Mouse (Mus musculus) heart, embryonic 11.5 days (tissue): ENCODE measurements around the gene C1ql2. TPM values are rescaled to one million over a fixed set of nuclear protein-coding genes. Genes with fewer than 3 reads are reported as not detected.
A peak's percentile ranks its signal among the peaks of the same experiment; 100 is the strongest.

Source experiments
- ATAC-seq: fragments of 200-750 bp; cut with Nextera tagmentation; replicated peaks from 2 replicates; pipeline ENCODE4 v1.8.0; 2017; ENCODE audit warnings: moderate library complexity; ENCODE audit not compliant: insufficient number of reproducible peaks, low FRiP score, low TSS enrichment
- H3K27ac ChIP-seq: fragments of 300-500 bp; sonication (generic); 2 replicates; pipeline ENCODE4 v1.5.1; 2014; ENCODE audit warnings: mild to moderate bottlenecking, low read depth, low read length
- H3K27me3 ChIP-seq: fragments of 300-500 bp; sonication (generic); 2 replicates; pipeline ENCODE4 v1.6.1; 2014; ENCODE audit warnings: mild to moderate bottlenecking, low read length, mixed read lengths; ENCODE audit not compliant: control insufficient read depth, insufficient read depth
- H3K36me3 ChIP-seq: fragments of 300-500 bp; sonication (generic); 2 replicates; pipeline ENCODE4 v1.6.1; 2014; ENCODE audit warnings: mild to moderate bottlenecking, low read length, moderate library complexity, mixed read lengths; ENCODE audit not compliant: control insufficient read depth, insufficient read depth
- H3K4me1 ChIP-seq: fragments of 300-500 bp; sonication (generic); 2 replicates; pipeline ENCODE4 v1.6.1; 2014; ENCODE audit warnings: low read length; ENCODE audit not compliant: control insufficient read depth, insufficient read depth
- H3K4me2 ChIP-seq: fragments of 300-500 bp; sonication (generic); 2 replicates; pipeline ENCODE4 v1.6.1; 2014; ENCODE audit warnings: mild to moderate bottlenecking, moderate library complexity
- H3K4me3 ChIP-seq: fragments of 300-500 bp; sonication (generic); 2 replicates; pipeline ENCODE4 v1.5.1; 2014; ENCODE audit warnings: low read depth, low read length
- H3K9ac ChIP-seq: fragments of 300-500 bp; sonication (generic); 2 replicates; pipeline ENCODE4 v1.6.1; 2014; ENCODE audit warnings: mild to moderate bottlenecking, low read depth, low read length, moderate library complexity
- H3K9me3 ChIP-seq: fragments of 300-500 bp; sonication (generic); replicated peaks from 2 replicates; pipeline ENCODE4 v1.6.1; 2016; ENCODE audit warnings: low read length; ENCODE audit not compliant: control insufficient read depth
- WGBS: fragments of 180-500 bp; shearing (Covaris S2); extraction: QIAGEN DNeasy Blood & Tissue Kit; methylation state at CpG from one replicate; pipeline ENCODE4 v1.1.7; 2014; ENCODE audit not compliant: insufficient replicate concordance; 5-methylcytosine and 5-hydroxymethylcytosine counted together
- polyA plus RNA-seq: library from polyadenylated mRNA; unstranded; fragments of >200 nt; fragmentation: Nextera tagmentation; extraction: Ambion mirVana; gene quantifications from 2 replicates; pipeline ENCODE4 v1.2.1, GENCODE M21; 2014

Gene C1ql2
- polyA plus RNA-seq, result not detected in 2 replicates

DNA sequence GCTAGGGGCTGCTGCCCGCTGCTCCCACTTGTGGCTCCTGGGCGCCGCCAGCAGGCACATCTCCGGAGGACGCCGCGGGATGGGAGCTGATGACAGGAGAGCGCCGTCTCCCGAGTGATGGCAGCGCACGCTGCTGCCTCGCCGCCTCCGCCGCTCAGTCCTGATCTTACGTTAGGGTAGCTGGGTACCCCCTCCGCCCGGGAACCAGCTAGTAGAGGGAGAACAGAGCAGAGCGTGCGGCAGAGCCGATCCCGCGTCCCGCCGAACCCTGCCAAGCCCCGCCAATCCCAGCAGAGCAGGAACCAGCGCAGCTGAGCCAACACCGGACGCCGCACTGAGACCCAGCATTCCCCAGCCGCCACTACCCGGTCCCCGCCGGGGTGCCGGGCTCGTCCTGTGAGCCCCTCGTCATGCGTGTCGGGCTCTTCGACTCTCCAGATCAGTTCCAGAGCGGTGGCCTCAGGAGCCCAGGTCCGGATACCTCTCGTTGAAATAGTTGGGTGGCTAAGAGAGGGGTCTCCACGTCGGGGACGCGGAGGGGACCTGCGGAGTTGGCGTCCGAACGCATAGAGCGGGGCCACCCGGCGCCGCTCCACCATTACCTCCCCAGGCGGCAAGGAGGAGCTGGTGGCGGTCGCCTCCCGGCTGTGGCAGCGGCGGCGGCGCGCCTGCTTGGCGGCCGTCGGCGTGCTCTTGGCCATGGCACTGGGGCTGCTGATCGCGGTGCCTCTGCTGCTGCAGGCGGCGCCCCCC is at the start of gene C1ql2:
TSS of gene C1ql2 (plus strand) at position 164 of the 753 bp plus-strand sequence.
- no peaks in the 10 kb centered on the region for H3K9me3 ChIP-seq
- H3K4me2 ChIP-seq, result peak within 1 kb of the TSS; percentile 76
- ATAC-seq, result peak; percentile 23; the same call in 1 of the 2 replicates
- H3K27me3 ChIP-seq, result peaks cover 74% of the 10 kb centered on the region
- H3K4me3 ChIP-seq, result peak within 1 kb of the TSS; percentile 43
- peaks cover 4% of the 10 kb centered on the region; the same call in 1 of the 2 replicates for H3K4me1 ChIP-seq
- 0 out of 2 replicates have a peak within 1 kb of the TSS, but pooled peaks have one; percentile 16 for H3K9ac ChIP-seq
- no peak within 1 kb of the TSS for H3K27ac ChIP-seq
- no peaks in the 10 kb centered on the region for H3K36me3 ChIP-seq
- WGBS, result under 1% methylated on average over 67 of the region's 73 CpGs

DNA sequence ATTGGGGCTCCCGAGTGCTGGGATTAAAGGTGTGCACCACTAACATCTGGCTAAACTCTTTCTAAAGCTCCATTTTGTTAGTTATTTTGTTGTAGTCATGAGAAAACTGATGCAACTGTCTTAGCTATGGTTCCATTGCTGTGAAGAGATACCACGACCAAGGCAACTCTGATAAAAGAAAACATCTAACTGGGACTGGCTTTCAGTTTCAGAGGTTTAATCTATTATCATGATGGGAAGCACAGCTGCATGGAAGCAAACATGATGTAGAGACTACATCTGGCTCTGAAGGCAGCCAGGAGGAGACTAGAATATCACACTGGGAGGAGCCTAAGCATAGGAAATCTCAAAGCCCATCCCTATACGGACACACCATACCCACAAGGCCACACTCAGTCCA is 48.7 kb upstream of the C1ql2 start:
- 74% methylated on average over 3 of the region's 3 CpGs for WGBS
- Histone ChIP-seq H3K27ac (no peak overlapping the region), H3K36me3 (no peaks in the 10 kb centered on the region), H3K9me3 (no peaks in the 10 kb centered on the region; the same call in 1 of the 2 replicates), H3K9ac (no peak overlapping the region), H3K27me3 (no peaks in the 10 kb centered on the region), H3K4me1 (no peaks in the 10 kb centered on the region), H3K4me3 (no peak overlapping the region), H3K4me2 (no peak overlapping the region)
- ATAC-seq, result no peak

DNA sequence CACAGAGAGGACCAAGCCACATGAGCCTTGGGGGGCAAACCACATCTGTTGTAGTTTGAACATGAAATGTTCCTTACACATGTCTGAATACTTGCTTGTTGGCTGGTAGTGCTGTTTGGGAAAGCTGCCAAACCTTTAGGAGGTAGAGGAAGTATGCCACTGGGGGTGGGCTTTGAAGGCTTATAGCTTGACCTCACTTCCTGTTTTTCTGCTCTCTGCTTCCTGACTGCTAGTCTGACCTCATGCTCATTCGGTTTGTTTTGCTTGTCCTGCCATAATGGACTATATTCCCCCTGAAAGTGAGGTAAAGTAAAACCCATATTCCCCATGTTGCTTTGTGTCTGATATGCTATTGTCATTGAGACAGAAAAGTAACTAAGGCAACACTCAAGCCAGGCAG is 46.6 kb upstream of the C1ql2 start:
- no peak overlapping the region for H3K4me2 ChIP-seq
- ATAC-seq, result no peak
- WGBS, result 41% methylated on average over 1 of the region's 1 CpGs

DNA sequence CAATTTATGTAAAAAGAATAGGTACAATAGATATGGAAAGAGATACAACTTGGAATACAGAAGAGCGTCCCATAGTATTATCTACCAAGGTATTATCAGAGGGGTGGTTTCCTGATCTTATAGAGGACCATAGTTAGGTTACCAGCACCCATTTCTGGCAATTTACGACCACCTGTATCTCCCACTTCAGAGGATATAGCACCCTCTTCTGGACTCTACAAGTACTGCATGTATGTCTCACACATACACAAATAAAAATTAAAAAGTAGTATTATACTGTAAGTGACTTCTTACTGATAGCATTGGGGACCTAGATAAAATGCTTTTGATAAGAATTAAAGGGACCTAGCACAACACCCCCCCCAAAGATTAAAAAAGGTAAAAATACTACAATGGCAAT is 43.4 kb upstream of the C1ql2 start:
- no peak overlapping the region for H3K27ac ChIP-seq
- no peak overlapping the region for H3K4me3 ChIP-seq
- ATAC-seq, result no peak
- no peak overlapping the region for H3K9ac ChIP-seq
- WGBS, result 85% methylated on average over 2 of the region's 2 CpGs
- H3K4me1 ChIP-seq, result no peaks in the 10 kb centered on the region
- no peaks in the 10 kb centered on the region for H3K27me3 ChIP-seq
- H3K9me3 ChIP-seq, result no peaks in the 10 kb centered on the region; the same call in 1 of the 2 replicates
- no peak overlapping the region for H3K4me2 ChIP-seq
- no peaks in the 10 kb centered on the region for H3K36me3 ChIP-seq

More for the DNA sequence above, 46.6 kb upstream of the C1ql2 start:
- Histone ChIP-seq H3K27ac (no peak overlapping the region), H3K36me3 (no peaks in the 10 kb centered on the region), H3K9ac (no peak overlapping the region), H3K27me3 (no peaks in the 10 kb centered on the region), H3K9me3 (no peaks in the 10 kb centered on the region; the same call in 1 of the 2 replicates), H3K4me3 (no peak overlapping the region), H3K4me1 (no peaks in the 10 kb centered on the region)

DNA sequence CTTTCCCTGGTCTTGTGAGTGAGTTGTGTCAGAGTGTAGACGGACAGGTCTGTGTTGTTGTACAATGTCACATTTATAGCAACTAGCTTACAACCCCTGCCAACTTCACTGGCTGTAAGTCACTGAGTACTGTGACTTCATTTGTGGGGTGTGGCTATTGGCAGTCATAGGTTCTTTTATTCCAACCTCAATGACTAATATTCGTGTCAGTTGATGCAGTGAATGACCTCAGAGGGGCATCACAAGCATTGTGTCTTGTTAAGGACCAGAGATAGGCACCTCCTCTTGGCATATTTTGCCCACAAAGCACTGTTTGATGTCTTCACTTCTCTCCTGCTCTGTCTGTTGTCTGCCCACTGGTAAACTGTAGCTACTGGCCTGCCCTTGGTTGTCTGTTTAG is 34.6 kb upstream of the C1ql2 start:
- H3K4me3 ChIP-seq, result no peak overlapping the region

DNA sequence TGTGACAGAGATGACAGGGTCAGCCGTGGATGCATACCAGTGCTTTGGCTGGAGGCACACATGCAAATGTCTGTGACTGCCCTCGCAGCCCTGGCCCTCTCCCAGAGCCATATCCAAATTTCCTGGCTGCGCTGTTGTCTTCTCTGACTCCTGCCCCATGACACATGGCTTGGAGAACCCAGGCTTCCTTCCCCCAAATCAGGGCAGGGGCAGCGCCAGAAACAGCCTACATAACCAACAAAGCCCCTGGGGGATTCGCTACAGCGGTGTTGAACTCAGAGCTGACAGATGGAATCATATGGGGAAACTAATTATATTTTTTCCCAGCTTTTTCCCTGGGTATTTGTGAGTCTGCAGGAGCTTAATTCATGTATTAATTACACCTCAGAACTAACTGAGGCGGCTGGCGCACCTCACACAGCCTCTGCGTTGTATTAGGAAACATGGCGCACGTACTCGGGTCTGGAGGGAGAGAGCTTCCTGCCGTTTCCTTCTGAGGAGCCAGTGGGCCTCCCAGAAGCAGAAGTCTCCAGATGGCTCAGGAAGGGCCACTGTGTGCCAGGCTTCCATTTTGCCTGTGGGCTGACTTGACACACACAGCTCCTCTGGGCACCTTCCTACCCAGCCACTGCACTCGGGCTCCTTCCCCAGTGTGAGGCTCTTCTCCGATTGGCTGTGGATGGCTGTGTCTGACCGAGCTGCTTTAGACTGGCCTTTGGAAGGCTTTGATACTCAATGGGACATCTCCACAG is 18.9 kb upstream of the C1ql2 start:
- no peaks in the 10 kb centered on the region for H3K36me3 ChIP-seq
- no peak overlapping the region for H3K4me2 ChIP-seq
- no peak overlapping the region for H3K27ac ChIP-seq
- no peak for ATAC-seq
- H3K27me3 ChIP-seq, result no peaks in the 10 kb centered on the region
- 84% methylated on average over 16 of the region's 16 CpGs for WGBS
- no peak overlapping the region for H3K4me3 ChIP-seq
- H3K4me1 ChIP-seq, result no peaks in the 10 kb centered on the region
- no peak overlapping the region for H3K9ac ChIP-seq
- no peaks in the 10 kb centered on the region for H3K9me3 ChIP-seq

More for the DNA sequence above, 34.6 kb upstream of the C1ql2 start:
- no peaks in the 10 kb centered on the region for H3K9me3 ChIP-seq
- 54% methylated on average over 2 of the region's 2 CpGs for WGBS
- H3K4me1 ChIP-seq, result no peaks in the 10 kb centered on the region
- no peaks in the 10 kb centered on the region for H3K36me3 ChIP-seq
- no peak overlapping the region for H3K9ac ChIP-seq
- H3K4me2 ChIP-seq, result no peak overlapping the region
- ATAC-seq, result no peak
- no peaks in the 10 kb centered on the region for H3K27me3 ChIP-seq
- no peak overlapping the region for H3K27ac ChIP-seq

DNA sequence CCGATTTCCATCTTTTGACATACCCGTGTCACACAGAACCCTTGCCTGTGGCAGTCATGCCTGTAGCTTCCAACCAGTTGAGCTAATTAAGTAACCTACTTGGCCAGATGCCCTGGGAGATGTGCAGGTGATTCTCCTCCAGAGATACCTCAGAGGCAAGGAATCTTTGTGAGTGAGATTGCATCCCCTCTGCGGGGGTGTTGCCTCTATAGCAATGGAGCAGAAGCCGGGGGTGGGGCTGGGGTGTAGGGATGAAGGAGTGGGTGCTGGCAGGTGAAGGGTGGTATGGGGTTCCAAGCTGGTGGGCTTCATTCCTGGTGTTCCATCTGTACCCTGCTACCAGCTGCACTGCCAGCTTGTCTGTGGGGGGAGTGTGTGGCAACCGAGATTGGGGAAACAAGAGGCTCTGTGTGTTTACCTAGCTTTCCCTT is 17.2 kb upstream of the C1ql2 start:
- no peak overlapping the region for H3K27ac ChIP-seq
- H3K4me2 ChIP-seq, result no peak overlapping the region
- no peaks in the 10 kb centered on the region for H3K4me1 ChIP-seq
- no peak overlapping the region for H3K9ac ChIP-seq
- H3K27me3 ChIP-seq, result no peaks in the 10 kb centered on the region
- no peaks in the 10 kb centered on the region for H3K36me3 ChIP-seq
- no peaks in the 10 kb centered on the region for H3K9me3 ChIP-seq
- no peak overlapping the region for H3K4me3 ChIP-seq
- 83% methylated on average over 5 of the region's 5 CpGs for WGBS
- no peak for ATAC-seq

DNA sequence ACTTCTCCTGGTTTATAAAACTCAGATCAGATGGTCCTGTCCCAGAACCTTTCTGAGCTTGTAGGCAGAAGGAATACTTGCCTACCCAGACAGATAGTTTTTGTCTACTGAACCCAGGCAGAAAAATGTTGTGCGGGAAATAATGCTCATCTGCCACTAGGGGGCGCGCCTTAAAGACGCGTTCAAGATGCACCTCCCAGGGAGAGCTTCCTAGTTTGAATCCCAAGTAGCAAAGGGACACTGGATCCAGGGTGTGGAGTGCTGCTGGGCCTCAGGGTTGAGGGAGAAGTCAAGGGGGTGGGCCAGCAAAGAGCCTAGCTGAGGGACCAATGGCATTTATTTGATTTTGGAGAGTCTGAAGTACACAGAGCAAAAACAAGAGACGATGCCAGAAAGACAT is 12.7 kb upstream of the C1ql2 start:
- Histone ChIP-seq H3K4me3 (no peak overlapping the region), H3K27ac (no peak overlapping the region), H3K4me2 (no peak overlapping the region), H3K9me3 (no peaks in the 10 kb centered on the region), H3K9ac (no peak overlapping the region), H3K27me3 (no peaks in the 10 kb centered on the region), H3K36me3 (no peaks in the 10 kb centered on the region), H3K4me1 (no peaks in the 10 kb centered on the region)
- no peak for ATAC-seq
- WGBS, result 13% methylated on average over 6 of the region's 6 CpGs
